Mouse (Mus musculus) liver, embryonic 12.5 days (tissue): ENCODE results near the gene Col4a4. TPM values are rescaled to one million over a fixed set of nuclear protein-coding genes. Genes with fewer than 3 reads are reported as not detected.

Source experiments
- ATAC-seq: fragments of 200-750 bp; cut with Nextera tagmentation; 2 replicates; pipeline ENCODE4 v1.8.0; 2017; ENCODE audit warnings: moderate number of reproducible peaks, mild to moderate bottlenecking, moderate library complexity
- H3K27ac ChIP-seq: fragments of 300-500 bp; sonication (generic); 2 replicates; pipeline ENCODE4 v1.5.1; 2016; ENCODE audit warnings: mild to moderate bottlenecking
- H3K27me3 ChIP-seq: fragments of 300-500 bp; sonication (generic); replicated peaks from 2 replicates; pipeline ENCODE4 v1.6.1; 2016; ENCODE audit warnings: mild to moderate bottlenecking, moderate library complexity
- H3K36me3 ChIP-seq: fragments of 300-500 bp; sonication (generic); 2 replicates; pipeline ENCODE4 v1.6.1; 2016; ENCODE audit warnings: mild to moderate bottlenecking, moderate library complexity
- H3K4me1 ChIP-seq: fragments of 300-500 bp; sonication (generic); 2 replicates; pipeline ENCODE4 v1.6.1; 2016
- H3K4me2 ChIP-seq: fragments of 300-500 bp; sonication (generic); 2 replicates; pipeline ENCODE4 v1.6.1; 2016; ENCODE audit warnings: mild to moderate bottlenecking, moderate library complexity
- H3K4me3 ChIP-seq: fragments of 300-500 bp; sonication (generic); 2 replicates; pipeline ENCODE4 v1.5.1; 2016; ENCODE audit warnings: mild to moderate bottlenecking, moderate library complexity
- H3K9ac ChIP-seq: fragments of 300-500 bp; sonication (generic); 2 replicates; pipeline ENCODE4 v1.6.1; 2016; ENCODE audit warnings: mild to moderate bottlenecking, moderate library complexity
- H3K9me3 ChIP-seq: fragments of 300-500 bp; sonication (generic); replicated peaks from 2 replicates; pipeline ENCODE4 v1.6.1; 2016; ENCODE audit warnings: mild to moderate bottlenecking, moderate library complexity
- WGBS: fragments of 180-500 bp; shearing (Covaris S2); methylation state at CpG from one replicate; pipeline ENCODE4 v1.1.7; 2016; ENCODE audit not compliant: insufficient replicate concordance; 5-methylcytosine and 5-hydroxymethylcytosine counted together
- polyA plus RNA-seq: library from polyadenylated mRNA; unstranded; fragments of >200 nt; fragmentation: Nextera tagmentation; extraction: Ambion mirVana; gene quantifications from 2 replicates; pipeline ENCODE4 v1.2.1, GENCODE M21; 2016

The Col4a4 gene
- polyA plus RNA-seq, 1 experiment from 2014 or later: 0.02 TPM

DNA sequence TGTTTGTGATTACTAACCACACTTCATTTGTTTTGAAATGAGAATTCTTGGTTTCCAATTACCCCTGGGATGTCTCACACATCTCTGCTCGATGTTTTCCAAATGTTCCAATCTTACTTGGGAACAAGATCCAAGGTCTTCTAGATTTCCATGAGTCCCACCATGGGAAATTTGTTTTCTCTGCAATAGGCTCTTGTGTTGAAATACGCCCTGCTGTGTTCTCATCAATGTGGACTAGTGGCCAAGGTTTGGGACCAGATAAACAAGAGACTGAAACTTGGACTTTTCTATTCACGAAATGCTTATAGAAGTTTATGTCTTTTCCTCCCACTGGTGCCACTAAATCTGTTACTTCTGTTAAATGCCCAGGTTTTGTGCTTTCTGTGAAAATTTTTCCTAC, 11.0 kb downstream of the Col4a4 start:
- H3K4me3 ChIP-seq: no peak overlapping the region
- WGBS: 67% methylated on average over 3 of the region's 3 CpGs
- no peak overlapping the region for H3K4me2 ChIP-seq
- H3K27ac ChIP-seq: no peak overlapping the region
- H3K36me3 ChIP-seq: no peaks in the 10 kb centered on the region
- no peak for ATAC-seq
- H3K9ac ChIP-seq: no peak overlapping the region
- H3K4me1 ChIP-seq: no peaks in the 10 kb centered on the region
- no peaks in the 10 kb centered on the region for H3K9me3 ChIP-seq
- H3K27me3 ChIP-seq: no peaks in the 10 kb centered on the region

GRCm38 (mm10) chr1:82571758-82572157, 14.9 kb downstream of the Col4a4 start:
- ATAC-seq: no peak
- no peaks in the 10 kb centered on the region for H3K9me3 ChIP-seq
- H3K4me3 ChIP-seq: no peak overlapping the region
- 32% methylated on average over 1 of the region's 1 CpGs for WGBS
- no peaks in the 10 kb centered on the region for H3K27me3 ChIP-seq
- H3K36me3 ChIP-seq: no peaks in the 10 kb centered on the region
- H3K27ac ChIP-seq: no peak overlapping the region
- no peaks in the 10 kb centered on the region for H3K4me1 ChIP-seq
- no peak overlapping the region for H3K4me2 ChIP-seq
- no peak overlapping the region for H3K9ac ChIP-seq

DNA sequence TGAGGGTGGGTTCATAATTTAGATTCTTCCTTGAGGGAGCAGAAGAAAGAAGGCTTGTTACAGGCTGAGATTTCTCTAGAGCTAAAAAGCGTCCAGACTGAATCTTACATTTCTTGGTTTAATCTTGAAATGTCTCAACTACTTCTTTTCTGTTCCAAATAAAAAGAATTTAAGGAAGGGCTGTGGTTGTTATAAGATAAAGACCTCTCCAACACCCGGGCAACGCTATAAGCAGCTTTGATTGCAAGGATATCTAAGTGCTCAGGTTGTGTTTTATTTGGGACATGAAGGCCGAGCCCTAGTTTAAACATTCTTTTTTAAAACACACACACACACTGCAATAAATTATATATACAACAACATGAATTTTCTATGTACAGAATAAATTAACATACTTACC, 17.2 kb downstream of the Col4a4 start:
- 56% methylated on average over 4 of the region's 4 CpGs for WGBS

DNA sequence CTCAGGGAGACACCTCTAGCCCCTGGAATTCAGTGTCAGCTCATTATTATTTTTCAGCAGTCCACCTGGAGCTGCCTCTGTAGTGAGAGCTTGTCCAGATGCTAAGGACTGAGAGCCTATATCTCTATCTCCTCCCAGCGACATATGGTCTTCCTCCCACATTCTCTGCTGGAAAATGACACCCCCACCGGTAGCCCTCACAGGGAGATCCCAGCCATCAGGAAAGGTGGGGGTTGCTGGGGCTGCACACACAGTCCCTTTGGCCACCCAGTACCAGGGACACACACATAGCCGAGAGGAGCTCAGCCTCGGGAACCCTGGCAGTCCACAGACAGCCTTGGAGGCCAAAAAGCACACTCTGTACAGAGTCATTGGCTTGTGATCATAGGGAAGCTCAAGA, 26.4 kb downstream of the Col4a4 start:
- 40% methylated on average over 4 of the region's 4 CpGs for WGBS
- Histone ChIP-seq H3K27me3 (no peaks in the 10 kb centered on the region; the same call in 1 of the 2 replicates), H3K9me3 (no peaks in the 10 kb centered on the region), H3K9ac (no peak overlapping the region), H3K4me2 (no peak overlapping the region), H3K36me3 (no peaks in the 10 kb centered on the region), H3K4me1 (no peaks in the 10 kb centered on the region), H3K27ac (no peak overlapping the region), H3K4me3 (no peak overlapping the region)
- no peak for ATAC-seq

More for the DNA sequence above, 17.2 kb downstream of the Col4a4 start:
- H3K4me1 ChIP-seq: no peaks in the 10 kb centered on the region
- no peak for ATAC-seq
- H3K36me3 ChIP-seq: no peaks in the 10 kb centered on the region
- H3K27me3 ChIP-seq: no peaks in the 10 kb centered on the region
- no peak overlapping the region for H3K27ac ChIP-seq
- H3K9me3 ChIP-seq: no peaks in the 10 kb centered on the region
- no peak overlapping the region for H3K4me3 ChIP-seq
- no peak overlapping the region for H3K9ac ChIP-seq
- H3K4me2 ChIP-seq: no peak overlapping the region

- Histone ChIP-seq H3K36me3 (no peaks in the 10 kb centered on the region), H3K27ac (no peak overlapping the region), H3K4me3 (no peak overlapping the region), H3K9me3 (no peaks in the 10 kb centered on the region), H3K27me3 (no peaks in the 10 kb centered on the region; the same call in none of the 2 replicates), H3K4me1 (no peaks in the 10 kb centered on the region; the same call in 1 of the 2 replicates), H3K9ac (no peak overlapping the region), H3K4me2 (no peak overlapping the region)
- WGBS: 43% methylated on average over 5 of the region's 5 CpGs
- no peak for ATAC-seq
Observed at GRCm38 (mm10) chr1:82554889-82555288, 31.8 kb downstream of the Col4a4 start.

GRCm38 (mm10) chr1:82554443-82554850, 32.2 kb downstream of the Col4a4 start:
- no peak overlapping the region for H3K27ac ChIP-seq
- 37% methylated on average over 6 of the region's 6 CpGs for WGBS
- H3K27me3 ChIP-seq: no peaks in the 10 kb centered on the region; the same call in none of the 2 replicates
- no peak overlapping the region for H3K9ac ChIP-seq
- no peaks in the 10 kb centered on the region; the same call in 1 of the 2 replicates for H3K4me1 ChIP-seq
- no peak overlapping the region for H3K4me2 ChIP-seq
- H3K9me3 ChIP-seq: no peaks in the 10 kb centered on the region
- no peaks in the 10 kb centered on the region for H3K36me3 ChIP-seq
- no peak overlapping the region for H3K4me3 ChIP-seq
- ATAC-seq: no peak

GRCm38 (mm10) chr1:82545199-82545960, 41.3 kb downstream of the Col4a4 start:
- H3K4me1 ChIP-seq: no peaks in the 10 kb centered on the region
- no peak for ATAC-seq
- no peak overlapping the region for H3K27ac ChIP-seq
- H3K9me3 ChIP-seq: no peaks in the 10 kb centered on the region
- WGBS: 63% methylated on average over 8 of the region's 8 CpGs
- H3K36me3 ChIP-seq: no peaks in the 10 kb centered on the region
- H3K9ac ChIP-seq: no peak overlapping the region
- H3K4me2 ChIP-seq: no peak overlapping the region
- no peak overlapping the region for H3K4me3 ChIP-seq
- no peaks in the 10 kb centered on the region for H3K27me3 ChIP-seq

DNA sequence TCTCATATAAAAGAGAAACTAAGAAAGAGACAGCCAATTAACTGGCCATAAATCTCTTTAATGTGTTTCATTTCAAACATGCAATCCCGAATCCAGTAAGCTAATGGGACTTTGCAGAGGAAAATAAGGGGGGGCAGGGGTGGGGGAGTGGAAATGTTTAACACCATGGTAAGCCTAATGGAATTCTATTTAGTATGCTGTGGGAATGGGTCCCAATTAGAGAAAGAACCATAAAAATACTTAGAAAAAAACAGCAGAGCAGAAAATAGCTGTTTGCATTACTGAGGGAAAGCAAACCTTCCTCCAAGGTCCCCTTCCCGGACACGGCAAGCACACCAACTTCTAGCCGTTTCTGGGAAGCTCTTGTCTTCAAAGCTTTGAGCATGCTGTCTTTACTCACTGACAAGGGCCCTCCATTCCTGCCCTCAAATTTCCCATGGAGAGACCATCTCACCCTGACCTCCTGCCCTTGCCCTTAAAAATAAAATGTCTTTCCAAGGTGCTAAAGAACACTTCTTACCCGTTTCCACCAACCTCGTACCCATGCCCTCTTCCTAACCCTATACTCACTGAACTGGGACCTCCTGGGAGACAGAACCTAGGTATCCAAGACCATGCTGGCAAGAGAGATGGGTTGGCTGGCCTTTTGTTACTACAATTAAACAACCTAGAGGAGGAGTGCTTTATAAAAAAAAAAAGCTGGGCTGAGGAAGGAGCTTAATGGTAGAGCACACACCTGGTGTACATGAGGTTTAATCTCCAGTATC, 42.0 kb downstream of the Col4a4 start:
- no peak overlapping the region for H3K4me2 ChIP-seq
- ATAC-seq: no peak
- H3K4me1 ChIP-seq: no peaks in the 10 kb centered on the region
- no peak overlapping the region for H3K27ac ChIP-seq
- 67% methylated on average over 6 of the region's 6 CpGs for WGBS
- no peak overlapping the region for H3K9ac ChIP-seq
- no peaks in the 10 kb centered on the region for H3K27me3 ChIP-seq
- H3K4me3 ChIP-seq: no peak overlapping the region
- H3K9me3 ChIP-seq: no peaks in the 10 kb centered on the region
- no peaks in the 10 kb centered on the region for H3K36me3 ChIP-seq

- no peak overlapping the region for H3K27ac ChIP-seq
- no peak overlapping the region for H3K4me2 ChIP-seq
- H3K4me1 ChIP-seq: no peaks in the 10 kb centered on the region
- H3K9ac ChIP-seq: no peak overlapping the region
- no peaks in the 10 kb centered on the region for H3K9me3 ChIP-seq
- no peak overlapping the region for H3K4me3 ChIP-seq
- ATAC-seq: no peak
- no peaks in the 10 kb centered on the region for H3K36me3 ChIP-seq
- 79% methylated on average over 2 of the region's 2 CpGs for WGBS
- no peaks in the 10 kb centered on the region for H3K27me3 ChIP-seq
Observed at GRCm38 (mm10) chr1:82543934-82544333, 42.7 kb downstream of the Col4a4 start.

GRCm38 (mm10) chr1:82540056-82540455, 46.6 kb downstream of the Col4a4 start:
- Histone ChIP-seq H3K9ac (no peak overlapping the region), H3K27me3 (no peaks in the 10 kb centered on the region), H3K9me3 (no peaks in the 10 kb centered on the region), H3K4me3 (no peak overlapping the region), H3K27ac (no peak overlapping the region), H3K4me1 (no peaks in the 10 kb centered on the region), H3K36me3 (no peaks in the 10 kb centered on the region), H3K4me2 (no peak overlapping the region)
- ATAC-seq: no peak
- WGBS: 60% methylated on average over 5 of the region's 5 CpGs

DNA sequence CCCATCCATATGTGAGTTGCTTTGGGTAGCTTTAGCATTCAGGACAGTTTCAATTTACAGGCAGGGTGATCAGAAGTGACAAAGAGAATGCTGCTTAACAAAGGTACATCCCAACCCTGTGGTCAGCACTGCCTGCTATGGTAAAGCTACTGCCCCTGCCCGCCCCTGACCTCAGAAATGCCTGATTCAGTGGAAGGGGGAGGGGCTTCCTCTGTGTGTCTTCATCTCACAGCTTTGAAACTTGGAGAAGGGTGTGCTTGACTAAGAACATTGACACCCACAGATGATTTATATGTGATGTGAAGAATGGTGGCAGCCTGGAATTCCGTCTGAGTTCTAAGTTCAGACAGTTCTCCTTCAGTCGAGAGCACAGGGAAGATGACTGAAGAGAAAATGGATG, 48.8 kb downstream of the Col4a4 start:
- Histone ChIP-seq H3K9ac (no peak overlapping the region), H3K4me3 (no peak overlapping the region), H3K36me3 (no peaks in the 10 kb centered on the region), H3K27me3 (no peaks in the 10 kb centered on the region), H3K9me3 (no peaks in the 10 kb centered on the region), H3K4me1 (no peaks in the 10 kb centered on the region), H3K4me2 (no peak overlapping the region), H3K27ac (no peak overlapping the region)
- no peak for ATAC-seq
- WGBS: 56% methylated on average over 3 of the region's 3 CpGs

- ATAC-seq: no peak
- no peaks in the 10 kb centered on the region for H3K9me3 ChIP-seq
- H3K4me1 ChIP-seq: no peaks in the 10 kb centered on the region
- 69% methylated on average over 6 of the region's 6 CpGs for WGBS
- no peaks in the 10 kb centered on the region for H3K36me3 ChIP-seq
- H3K4me2 ChIP-seq: no peak overlapping the region
- H3K27ac ChIP-seq: no peak overlapping the region
- no peaks in the 10 kb centered on the region for H3K27me3 ChIP-seq
- H3K9ac ChIP-seq: no peak overlapping the region
- no peak overlapping the region for H3K4me3 ChIP-seq
Observed at GRCm38 (mm10) chr1:82536515-82537174, 50.0 kb downstream of the Col4a4 start.
